Mouse (Mus musculus) gastrocnemius, postnatal 4 days (tissue): ENCODE measurements around the gene Dnph1. TPM values are rescaled to one million over a fixed set of nuclear protein-coding genes. Genes with fewer than 3 reads are reported as not detected.

ENCODE experiments used
- total RNA-seq, 2 experiments: library from RNA; stranded (reverse); gene quantifications; 2 replicates each; pipeline ENCODE4 v1.2.3; 2021

Gene Dnph1
- total RNA-seq, 2 experiments from 2014 or later: 3.6 to 5.2 TPM

Other genes starting within 250 kb of the Dnph1 start
- gene Polr1c, start 248.7 kb upstream of the Dnph1 start, total RNA-seq: 10 to 100 TPM; 35.1 to 35.6 TPM
- 10 to 100 TPM; 76.8 to 81.5 TPM for gene Yipf3, start 248.6 kb upstream of the Dnph1 start, total RNA-seq
- 1 to 10 TPM in 1 of 2 experiments, under 1 TPM in 1; 0.73 to 1.1 TPM for gene Lrrc73, start 243.2 kb upstream of the Dnph1 start, total RNA-seq
- 10 to 100 TPM; 79.8 to 90.9 TPM for gene Tjap1, start 213.7 kb upstream of the Dnph1 start, total RNA-seq
- 1 to 10 TPM; 1.2 to 1.5 TPM for gene Dlk2, start 199.3 kb upstream of the Dnph1 start, total RNA-seq
- 1 to 10 TPM; 5.3 to 5.4 TPM for gene Abcc10, start 168.4 kb upstream of the Dnph1 start, total RNA-seq
- gene Zfp318, start 113.0 kb upstream of the Dnph1 start, total RNA-seq: 10 to 100 TPM; 33.9 to 35.0 TPM
- gene Crip3, start 67.8 kb upstream of the Dnph1 start, total RNA-seq: 1 to 10 TPM; 3.7 to 4.8 TPM
- under 1 TPM in 1 of 2 experiments, not detected in 1; 0.21 TPM for gene Slc22a7, start 58.3 kb upstream of the Dnph1 start, total RNA-seq
- 1 to 10 TPM in 1 of 2 experiments, under 1 TPM in 1; 0.60 to 1.2 TPM for gene Ttbk1, start 9.0 kb upstream of the Dnph1 start, total RNA-seq
- gene Cul9, start 49.7 kb downstream of the Dnph1 start, total RNA-seq: 10 to 100 TPM; 13.5 to 15.0 TPM
- gene Srf, start 59.5 kb downstream of the Dnph1 start, total RNA-seq: 10 to 100 TPM; 81.5 to 84.4 TPM
- gene Ptk7, start 132.8 kb downstream of the Dnph1 start, total RNA-seq: 10 to 100 TPM; 46.2 to 50.0 TPM
- gene Klc4, start 149.3 kb downstream of the Dnph1 start, total RNA-seq: 10 to 100 TPM; 21.6 to 24.1 TPM
- 100 to 1,000 TPM; 104 to 107 TPM for gene Mrpl2, start 149.5 kb downstream of the Dnph1 start, total RNA-seq
- 100 to 1,000 TPM; 100 to 101 TPM for gene Cul7, start 153.6 kb downstream of the Dnph1 start, total RNA-seq
- 10 to 100 TPM; 17.9 to 21.6 TPM for gene Rrp36, start 177.6 kb downstream of the Dnph1 start, total RNA-seq
- gene Mea1, start 182.1 kb downstream of the Dnph1 start, total RNA-seq: 10 to 100 TPM; 72.3 to 75.8 TPM
- 100 to 1,000 TPM; 191 to 192 TPM for gene Klhdc3, start 184.2 kb downstream of the Dnph1 start, total RNA-seq
- 10 to 100 TPM; 55.4 to 58.1 TPM for gene Ppp2r5d, start 208.4 kb downstream of the Dnph1 start, total RNA-seq
- gene Pex6, start 214.8 kb downstream of the Dnph1 start, total RNA-seq: 10 to 100 TPM; 17.6 to 19.6 TPM
- gene Gnmt, start 232.5 kb downstream of the Dnph1 start, total RNA-seq: under 1 TPM; 0.44 to 0.52 TPM